Mouse (Mus musculus) retina, postnatal 1 day (tissue): Measurements from ENCODE around the gene Tfap2a.

Experiments
- DNase-seq: peaks from one replicate; pipeline ENCODE4 v3.0.0-alpha.2; 2012

Tfap2a gene

GRCm38 (mm10) chr13:40711661-40712525, 26.3 kb downstream of the Tfap2a start:
- peak; percentile 80 for DNase-seq

GRCm38 (mm10) chr13:40710062-40710342, 28.2 kb downstream of the Tfap2a start:
- peak; percentile 17 for DNase-seq

- DNase-seq, result peak; percentile 43
Measured at GRCm38 (mm10) chr13:40709321-40710061, 28.7 kb downstream of the Tfap2a start.

GRCm38 (mm10) chr13:40708913-40709312, 29.3 kb downstream of the Tfap2a start:
- DNase-seq, result peak; percentile 86

- no peak for DNase-seq
Measured at GRCm38 (mm10) chr13:40708271-40708670, 29.9 kb downstream of the Tfap2a start.

- DNase-seq, result no peak
Measured at GRCm38 (mm10) chr13:40707646-40708045, 30.5 kb downstream of the Tfap2a start.

GRCm38 (mm10) chr13:40706612-40707011, 31.6 kb downstream of the Tfap2a start:
- DNase-seq, result no peak

GRCm38 (mm10) chr13:40705821-40706425, 32.3 kb downstream of the Tfap2a start:
- no peak for DNase-seq

- peak; percentile 65 for DNase-seq
Measured at GRCm38 (mm10) chr13:40704864-40705455, 33.2 kb downstream of the Tfap2a start.

- peak; percentile 75 for DNase-seq
Measured at GRCm38 (mm10) chr13:40703982-40704501, 34.1 kb downstream of the Tfap2a start.

- DNase-seq, result peak; percentile 59
Measured at GRCm38 (mm10) chr13:40703123-40703797, 34.9 kb downstream of the Tfap2a start.

- DNase-seq, result peak; percentile 32
Measured at GRCm38 (mm10) chr13:40702361-40703122, 35.6 kb downstream of the Tfap2a start.

GRCm38 (mm10) chr13:40701691-40702090, 36.5 kb downstream of the Tfap2a start:
- DNase-seq, result peak; percentile 19

- DNase-seq, result no peak
Measured at GRCm38 (mm10) chr13:40685790-40686189, 52.4 kb downstream of the Tfap2a start.

- DNase-seq, result no peak
Measured at GRCm38 (mm10) chr13:40676730-40677129, 61.4 kb downstream of the Tfap2a start.
